Mouse (Mus musculus): ENCODE measurements around the gene Bod1.

Bod1 gene

GRCm38 (mm10) chr11:31662872-31663446 lies 8.7 kb downstream of the Bod1 start:
- 0 out of 2 replicates have a peak, but pooled peaks cover 6% of the 10 kb centered on the region for H3K4me1 ChIP-seq (replicated peaks; ENCODE audit: low read depth, low read length)
- peaks cover 54% of the 10 kb centered on the region for H3K36me3 ChIP-seq (ENCODE audit: insufficient read depth, low read length)
- TF ChIP-seq NANOG (IDR thresholded peaks at IDR 0.05; ENCODE audit: borderline replicate concordance, low read length), result no peak
- TF ChIP-seq CTCF (conservative IDR thresholded peaks at IDR 0.05; ENCODE audit: low read length), result no peak
- TF ChIP-seq POU5F1 (IDR thresholded peaks at IDR 0.05; ENCODE audit: borderline replicate concordance, low read length), result no peak

GRCm38 (mm10) chr11:31662214-31662613 lies 9.5 kb downstream of the Bod1 start:
- Histone ChIP-seq H3K36me3 (ENCODE audit: insufficient read depth, low read length) (peaks cover 46% of the 10 kb centered on the region), H3K27me3 (ENCODE audit: insufficient read depth, low read length) (no peaks in the 10 kb centered on the region), H3K4me3 (replicated peaks; ENCODE audit: low read length) (no peak overlapping the region), H3K9me3 (ENCODE audit: low read length) (no peaks in the 10 kb centered on the region), H3K4me1 (replicated peaks; ENCODE audit: low read depth, low read length) (0 out of 2 replicates have a peak, but pooled peaks cover 6% of the 10 kb centered on the region)
- TF ChIP-seq POU5F1 (IDR thresholded peaks at IDR 0.05; ENCODE audit: borderline replicate concordance, low read length) (no peak), NANOG (IDR thresholded peaks at IDR 0.05; ENCODE audit: borderline replicate concordance, low read length) (no peak), CTCF (conservative IDR thresholded peaks at IDR 0.05; ENCODE audit: low read length) (no peak)

More at GRCm38 (mm10) chr11:31662872-31663446, 8.7 kb downstream of the Bod1 start:
- Histone ChIP-seq H3K4me3 (replicated peaks; ENCODE audit: low read length) (no peak overlapping the region), H3K27me3 (ENCODE audit: insufficient read depth, low read length) (no peaks in the 10 kb centered on the region), H3K9me3 (ENCODE audit: low read length) (no peaks in the 10 kb centered on the region)

- Histone ChIP-seq H3K9me3 (ENCODE audit: low read length) (no peaks in the 10 kb centered on the region), H3K4me3 (replicated peaks; ENCODE audit: low read length) (no peak overlapping the region), H3K27me3 (ENCODE audit: insufficient read depth, low read length) (no peaks in the 10 kb centered on the region), H3K36me3 (ENCODE audit: insufficient read depth, low read length) (0 out of 2 replicates have a peak, but pooled peaks cover 2% of the 10 kb centered on the region), H3K4me1 (replicated peaks; ENCODE audit: low read depth, low read length) (no peaks in the 10 kb centered on the region)
- TF ChIP-seq POU5F1 (IDR thresholded peaks at IDR 0.05; ENCODE audit: borderline replicate concordance, low read length) (no peak), CTCF (conservative IDR thresholded peaks at IDR 0.05; ENCODE audit: low read length) (no peak), NANOG (IDR thresholded peaks at IDR 0.05; ENCODE audit: borderline replicate concordance, low read length) (no peak)
Measured at GRCm38 (mm10) chr11:31657806-31658175, 13.9 kb downstream of the Bod1 start.

DNA sequence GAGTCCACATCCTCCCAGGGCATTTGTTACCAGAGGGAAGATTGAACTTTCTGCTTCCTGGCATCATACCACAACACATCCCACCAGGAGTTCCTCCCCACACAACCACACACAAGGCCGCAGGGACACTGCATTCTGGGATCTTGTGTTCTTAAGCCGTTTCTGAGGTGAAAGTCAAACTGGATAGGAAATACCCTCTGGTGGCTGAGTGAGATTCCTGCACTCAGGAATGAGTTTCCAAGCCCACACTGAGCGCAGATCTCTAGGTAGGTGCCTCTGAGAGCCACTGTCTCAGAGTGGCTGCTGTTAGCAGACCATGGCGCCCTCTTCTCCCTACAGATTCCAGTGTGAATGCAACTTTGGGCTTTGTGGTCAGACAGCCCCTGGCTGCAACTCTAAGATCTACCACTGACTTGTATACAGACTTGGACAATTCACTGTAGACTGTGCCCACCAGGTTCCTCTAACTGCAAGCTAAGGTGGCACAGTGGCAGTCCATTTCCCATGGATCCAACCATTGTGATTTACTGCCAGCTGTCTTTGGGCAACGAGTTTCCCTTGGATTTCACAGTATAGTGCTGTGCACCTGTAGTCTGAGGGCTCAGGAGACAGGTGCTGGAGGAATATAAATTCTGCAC lies 14.4 kb downstream of the Bod1 start:
- 0 out of 2 replicates have a peak, but pooled peaks cover 4% of the 10 kb centered on the region for H3K9me3 ChIP-seq (ENCODE audit: low read length)
- TF ChIP-seq NANOG (IDR thresholded peaks at IDR 0.05; ENCODE audit: borderline replicate concordance, low read length) (no peak), CTCF (conservative IDR thresholded peaks at IDR 0.05; ENCODE audit: low read length) (peak; percentile 12; the same call in 1 of the 2 replicates), POU5F1 (IDR thresholded peaks at IDR 0.05; ENCODE audit: borderline replicate concordance, low read length) (no peak)
- no peaks in the 10 kb centered on the region for H3K27me3 ChIP-seq (ENCODE audit: insufficient read depth, low read length)
- no peak overlapping the region for H3K4me3 ChIP-seq (replicated peaks; ENCODE audit: low read length)
- H3K36me3 ChIP-seq (ENCODE audit: insufficient read depth, low read length), result no peaks in the 10 kb centered on the region
- no peaks in the 10 kb centered on the region for H3K4me1 ChIP-seq (replicated peaks; ENCODE audit: low read depth, low read length)

GRCm38 (mm10) chr11:31649507-31649906 lies 22.2 kb downstream of the Bod1 start:
- no peak for TF ChIP-seq POU5F1 (IDR thresholded peaks at IDR 0.05; ENCODE audit: borderline replicate concordance, low read length)
- TF ChIP-seq CTCF (conservative IDR thresholded peaks at IDR 0.05; ENCODE audit: low read length), result no peak
- TF ChIP-seq NANOG (IDR thresholded peaks at IDR 0.05; ENCODE audit: borderline replicate concordance, low read length), result no peak
- Histone ChIP-seq H3K4me3 (replicated peaks; ENCODE audit: low read length) (no peak overlapping the region), H3K4me1 (replicated peaks; ENCODE audit: low read depth, low read length) (no peaks in the 10 kb centered on the region), H3K9me3 (ENCODE audit: low read length) (0 out of 2 replicates have a peak, but pooled peaks cover 5% of the 10 kb centered on the region), H3K36me3 (ENCODE audit: insufficient read depth, low read length) (no peaks in the 10 kb centered on the region), H3K27me3 (ENCODE audit: insufficient read depth, low read length) (peaks cover 8% of the 10 kb centered on the region; the same call in 1 of the 2 replicates)

GRCm38 (mm10) chr11:31647268-31647667 lies 24.4 kb downstream of the Bod1 start:
- Histone ChIP-seq H3K9me3 (ENCODE audit: low read length) (0 out of 2 replicates have a peak, but pooled peaks cover under 1% of the 10 kb centered on the region), H3K4me1 (replicated peaks; ENCODE audit: low read depth, low read length) (no peaks in the 10 kb centered on the region)

DNA sequence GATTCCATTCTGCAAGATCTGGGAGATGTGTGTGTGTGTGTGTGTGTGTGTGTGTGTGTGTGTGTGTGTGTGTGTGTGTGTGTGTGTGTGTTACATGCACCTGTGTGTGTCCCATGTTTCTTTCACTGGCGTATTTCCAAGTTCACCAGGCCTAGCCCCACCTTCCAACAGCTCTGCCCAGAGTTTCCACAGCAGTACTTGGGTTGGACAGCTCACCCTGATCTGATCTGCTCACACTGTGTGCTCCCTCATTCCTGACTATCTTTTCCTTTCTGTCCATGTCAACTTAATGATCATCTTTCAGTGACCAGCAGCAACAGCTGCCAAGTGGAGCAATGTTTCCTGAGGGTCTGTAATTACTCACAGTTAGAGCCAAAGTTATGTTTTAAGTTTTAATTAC lies 25.1 kb downstream of the Bod1 start:
- H3K9me3 ChIP-seq (ENCODE audit: low read length), result no peaks in the 10 kb centered on the region
- H3K4me1 ChIP-seq (replicated peaks; ENCODE audit: low read depth, low read length), result no peaks in the 10 kb centered on the region
- no peaks in the 10 kb centered on the region for H3K36me3 ChIP-seq (ENCODE audit: insufficient read depth, low read length)
- TF ChIP-seq POU5F1 (IDR thresholded peaks at IDR 0.05; ENCODE audit: borderline replicate concordance, low read length) (no peak), CTCF (conservative IDR thresholded peaks at IDR 0.05; ENCODE audit: low read length) (no peak), NANOG (IDR thresholded peaks at IDR 0.05; ENCODE audit: borderline replicate concordance, low read length) (no peak)
- H3K27me3 ChIP-seq (ENCODE audit: insufficient read depth, low read length), result peaks cover 8% of the 10 kb centered on the region; the same call in 1 of the 2 replicates
- H3K4me3 ChIP-seq (replicated peaks; ENCODE audit: low read length), result no peak overlapping the region

More at GRCm38 (mm10) chr11:31647268-31647667, 24.4 kb downstream of the Bod1 start:
- Histone ChIP-seq H3K4me3 (replicated peaks; ENCODE audit: low read length) (no peak overlapping the region), H3K36me3 (ENCODE audit: insufficient read depth, low read length) (no peaks in the 10 kb centered on the region), H3K27me3 (ENCODE audit: insufficient read depth, low read length) (peaks cover 8% of the 10 kb centered on the region; the same call in 1 of the 2 replicates)
- TF ChIP-seq POU5F1 (IDR thresholded peaks at IDR 0.05; ENCODE audit: borderline replicate concordance, low read length) (no peak), CTCF (conservative IDR thresholded peaks at IDR 0.05; ENCODE audit: low read length) (no peak), NANOG (IDR thresholded peaks at IDR 0.05; ENCODE audit: borderline replicate concordance, low read length) (no peak)

- no peak for TF ChIP-seq CTCF (conservative IDR thresholded peaks at IDR 0.05; ENCODE audit: low read length)
- no peak for TF ChIP-seq POU5F1 (IDR thresholded peaks at IDR 0.05; ENCODE audit: borderline replicate concordance, low read length)
- Histone ChIP-seq H3K27me3 (ENCODE audit: insufficient read depth, low read length) (no peaks in the 10 kb centered on the region; the same call in 1 of the 2 replicates), H3K9me3 (ENCODE audit: low read length) (no peaks in the 10 kb centered on the region), H3K4me3 (replicated peaks; ENCODE audit: low read length) (no peak overlapping the region), H3K36me3 (ENCODE audit: insufficient read depth, low read length) (no peaks in the 10 kb centered on the region), H3K4me1 (replicated peaks; ENCODE audit: low read depth, low read length) (no peaks in the 10 kb centered on the region)
Measured at GRCm38 (mm10) chr11:31643120-31643519, 28.6 kb downstream of the Bod1 start.
